Mouse (Mus musculus) left cerebral cortex, postnatal 25 days (tissue): Measurements from ENCODE around the gene Gm10718. TPM values are rescaled to one million over a fixed set of nuclear protein-coding genes. Genes with fewer than 3 reads are reported as not detected.
A peak's percentile ranks its signal among the peaks of the same experiment; 100 is the strongest.
"Not testable (repeated sequence)": the region's sequence is repeated elsewhere in the genome, so short reads cannot be mapped to it uniquely, and the experiment has no call there.

ENCODE experiments used
- DNase-seq, 2 experiments: peaks; one replicate each; pipeline ENCODE4 v3.0.0; 2022; ENCODE audit warnings: low spot score in 2 of 2, mixed read lengths in 1 of 2
- intact Hi-C: fragments of 180-260 bp; cut with DNase I; formaldehyde crosslinking; loops from one replicate; pipeline ENCODE4 v1.15.1; 2025
- microRNA-seq, 2 experiments: library from miRNA; unstranded; fragments of <30 nt; microRNA quantifications; one replicate each; pipeline ENCODE4 v1.2.0; 2022
- total RNA-seq, 2 experiments: library from RNA; stranded (reverse); gene quantifications; 2 replicates each; pipeline ENCODE4 v1.2.3; 2021

Gm10718 gene
- total RNA-seq, 2 experiments from 2014 or later, result 1.2 TPM; not detected in 1

DNA sequence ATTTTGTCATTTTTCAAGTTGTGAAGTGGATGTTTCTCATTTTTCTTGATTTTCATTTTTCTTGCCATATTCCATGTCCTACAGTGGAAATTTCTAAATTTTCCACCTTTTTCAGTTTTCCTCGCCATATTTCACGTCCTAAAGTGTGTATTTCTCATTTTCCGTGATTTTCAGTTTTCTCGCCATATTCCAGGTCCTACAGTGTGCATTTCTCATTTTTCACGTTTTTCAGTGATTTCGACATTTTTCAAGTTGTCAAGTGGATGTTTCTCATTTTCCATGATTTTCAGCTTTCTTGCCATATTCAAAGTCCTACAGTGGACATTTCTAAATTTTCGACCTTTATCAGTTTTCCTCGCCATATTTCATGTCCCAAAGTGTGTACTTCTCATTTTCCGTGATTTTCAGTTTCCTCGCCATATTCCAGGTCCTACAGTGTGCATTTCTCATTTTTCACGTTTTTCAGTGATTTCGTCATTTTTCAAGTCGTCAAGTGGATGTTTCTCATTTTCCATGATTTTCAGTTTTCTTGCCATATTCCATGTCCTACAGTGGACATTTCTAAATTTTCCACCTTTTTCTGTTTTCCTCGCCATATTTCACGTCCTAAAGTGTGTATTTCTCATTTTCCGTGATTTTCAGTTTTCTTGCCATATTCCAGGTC is 770 bp downstream of the Gm10718 start:
- peak; percentile 80 to 85 for DNase-seq
- intact Hi-C loops, result not testable (repeated sequence)

DNA sequence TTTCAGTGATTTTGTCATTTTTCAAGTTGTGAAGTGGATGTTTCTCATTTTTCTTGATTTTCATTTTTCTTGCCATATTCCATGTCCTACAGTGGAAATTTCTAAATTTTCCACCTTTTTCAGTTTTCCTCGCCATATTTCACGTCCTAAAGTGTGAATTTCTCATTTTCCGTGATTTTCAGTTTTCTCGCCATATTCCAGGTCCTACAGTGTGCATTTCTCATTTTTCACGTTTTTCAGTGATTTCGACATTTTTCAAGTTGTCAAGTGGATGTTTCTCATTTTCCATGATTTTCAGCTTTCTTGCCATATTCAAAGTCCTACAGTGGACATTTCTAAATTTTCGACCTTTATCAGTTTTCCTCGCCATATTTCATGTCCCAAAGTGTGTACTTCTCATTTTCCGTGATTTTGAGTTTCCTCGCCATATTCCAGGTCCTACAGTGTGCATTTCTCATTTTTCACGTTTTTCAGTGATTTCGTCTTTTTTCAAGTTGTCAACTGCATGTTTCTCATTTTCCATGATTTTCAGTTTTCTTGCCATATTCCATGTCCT is 1.6 kb downstream of the Gm10718 start, which contains the start of gene Gm10717:
Gene Gm10717, plus strand, starts transcription at position 506 of the 556 bp plus-strand sequence.
- intact Hi-C loops, result not testable (repeated sequence)
- DNase-seq, result peak; percentile 35 to 55

DNA sequence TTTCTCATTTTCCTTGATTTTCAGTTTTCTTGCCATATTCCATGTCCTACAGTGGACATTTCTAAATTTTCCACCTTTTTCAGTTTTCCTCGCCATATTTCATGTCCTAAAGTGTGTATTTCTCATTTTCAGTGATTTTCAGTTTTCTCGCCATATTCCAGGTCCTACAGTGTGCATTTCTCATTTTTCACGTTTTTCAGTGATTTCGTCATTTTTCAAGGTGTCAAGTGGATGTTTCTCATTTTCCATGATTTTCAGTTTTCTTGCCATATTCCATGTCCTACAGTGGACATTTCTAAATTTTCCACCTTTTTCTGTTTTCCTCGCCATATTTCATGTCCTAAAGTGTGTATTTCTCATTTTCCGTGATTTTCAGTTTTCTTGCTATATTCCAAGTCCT is 2.3 kb downstream of the Gm10718 start:
- DNase-seq, result peak; percentile 78 to 84
- intact Hi-C loops, result not testable (repeated sequence)

DNA sequence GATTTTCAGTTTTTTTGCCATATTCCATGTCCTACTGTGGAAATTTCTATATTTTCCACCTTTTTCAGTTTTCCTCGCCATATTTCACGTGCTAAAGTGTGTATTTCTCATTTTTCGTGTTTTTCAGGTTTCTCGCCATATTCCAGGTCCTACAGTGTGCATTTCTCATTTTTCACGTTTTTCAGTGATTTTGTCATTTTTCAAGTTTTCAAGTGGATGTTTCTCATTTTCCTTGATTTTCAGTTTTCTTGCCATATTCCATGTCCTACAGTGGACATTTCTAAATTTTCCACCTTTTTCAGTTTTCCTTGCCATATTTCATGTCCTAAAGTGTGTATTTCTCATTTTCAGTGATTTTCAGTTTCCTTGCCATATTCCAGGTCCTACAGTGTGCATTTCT is 2.8 kb downstream of the Gm10718 start:
- intact Hi-C loops, result not testable (repeated sequence)

DNA sequence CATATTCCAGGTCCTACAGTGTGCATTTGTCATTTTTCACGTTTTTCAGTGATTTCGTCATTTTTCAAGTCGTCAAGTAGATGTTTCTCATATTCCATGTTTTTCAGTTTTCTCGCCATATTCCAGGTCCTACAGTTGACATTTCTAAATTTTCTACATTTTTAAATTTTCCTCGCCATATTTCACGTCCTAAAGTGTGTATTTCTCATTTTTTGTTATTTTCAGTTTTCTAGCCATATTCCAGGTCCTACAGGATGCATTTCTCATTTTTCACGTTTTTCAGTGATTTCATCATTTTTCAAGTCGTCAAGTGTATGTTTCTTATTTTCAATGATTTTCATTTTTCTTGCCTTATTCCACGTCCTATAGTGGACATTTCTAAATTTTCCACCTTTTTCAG is 3.4 kb downstream of the Gm10718 start:
- intact Hi-C loops, DNase-seq: not testable (repeated sequence)

More for the DNA sequence above, 2.8 kb downstream of the Gm10718 start:
- DNase-seq, result not testable (repeated sequence)

DNA sequence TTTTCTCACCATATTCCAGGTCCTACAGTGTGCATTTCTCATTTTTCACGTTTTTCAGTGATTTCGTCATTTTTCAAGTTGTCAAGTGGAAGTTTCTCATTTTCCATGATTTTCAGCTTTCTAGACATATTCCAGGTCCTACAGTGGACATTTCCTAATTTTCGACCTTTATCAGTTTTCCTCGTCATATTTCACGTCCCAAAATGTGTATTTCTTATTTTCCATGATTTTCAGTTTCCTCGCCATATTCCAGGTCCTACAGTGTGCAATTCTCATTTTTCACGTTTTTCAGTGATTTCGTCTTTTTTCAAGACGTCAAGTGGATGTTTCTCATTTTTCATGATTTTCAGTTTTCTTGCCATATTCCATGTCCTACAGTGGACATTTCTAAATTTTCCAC is 3.9 kb downstream of the Gm10718 start:
- DNase-seq, intact Hi-C loops: not testable (repeated sequence)

DNA sequence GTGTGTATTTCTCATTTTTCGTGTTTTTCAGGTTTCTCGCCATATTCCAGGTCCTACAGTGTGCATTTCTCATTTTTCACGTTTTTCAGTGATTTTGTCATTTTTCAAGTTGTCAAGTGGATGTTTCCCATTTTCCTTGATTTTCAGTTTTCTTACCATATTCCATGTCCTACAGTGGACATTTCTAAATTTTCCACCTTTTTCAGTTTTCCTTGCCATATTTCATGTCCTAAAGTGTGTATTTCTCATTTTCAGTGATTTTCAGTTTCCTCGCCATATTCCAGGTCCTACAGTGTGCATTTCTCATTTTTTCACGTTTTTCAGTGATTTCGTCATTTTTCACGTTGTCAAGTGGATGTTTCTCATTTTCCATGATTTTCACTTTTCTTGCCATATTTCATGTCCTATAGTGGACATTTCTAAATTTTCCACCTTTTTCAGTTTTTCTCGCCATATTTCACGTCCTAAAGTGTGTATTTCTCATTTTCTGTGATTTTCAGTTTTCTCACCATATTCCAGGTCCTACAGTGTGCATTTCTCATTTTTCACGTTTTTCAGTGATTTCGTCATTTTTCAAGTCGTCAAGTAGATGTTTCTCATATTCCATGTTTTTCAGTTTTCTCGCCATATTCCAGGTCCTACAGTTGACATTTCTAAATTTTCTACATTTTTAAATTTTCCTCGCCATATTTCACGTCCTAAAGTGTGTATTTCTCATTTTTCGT is 6.1 kb downstream of the Gm10718 start:
- peak; percentile 11 to 35 for DNase-seq
- intact Hi-C loops, result not testable (repeated sequence)

DNA sequence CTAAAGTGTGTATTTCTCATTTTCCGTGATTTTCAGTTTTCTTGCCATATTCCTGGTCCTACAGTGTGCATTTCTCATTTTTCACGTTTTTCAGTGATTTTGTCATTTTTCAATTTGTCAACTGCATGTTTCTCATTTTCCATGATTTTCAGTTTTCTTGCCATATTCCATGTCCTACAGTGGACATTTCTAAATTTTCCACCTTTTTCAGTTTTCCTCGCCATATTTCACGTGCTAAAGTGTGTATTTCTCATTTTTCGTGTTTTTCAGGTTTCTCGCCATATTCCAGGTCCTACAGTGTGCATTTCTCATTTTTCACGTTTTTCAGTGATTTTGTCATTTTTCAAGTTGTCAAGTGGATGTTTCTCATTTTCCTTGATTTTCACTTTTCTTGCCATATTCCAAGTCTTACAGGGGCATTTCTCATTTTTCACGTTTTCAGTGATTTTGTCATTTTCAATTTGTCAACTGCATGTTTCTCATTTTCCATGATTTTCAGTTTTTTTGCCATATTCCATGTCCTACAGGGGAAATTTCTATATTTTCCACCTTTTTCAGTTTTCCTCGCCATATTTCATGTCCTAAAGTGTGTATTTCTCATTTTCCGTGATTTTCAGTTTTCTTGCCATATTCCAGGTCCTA is 7.5 kb downstream of the Gm10718 start:
- intact Hi-C loops, DNase-seq: not testable (repeated sequence)

DNA sequence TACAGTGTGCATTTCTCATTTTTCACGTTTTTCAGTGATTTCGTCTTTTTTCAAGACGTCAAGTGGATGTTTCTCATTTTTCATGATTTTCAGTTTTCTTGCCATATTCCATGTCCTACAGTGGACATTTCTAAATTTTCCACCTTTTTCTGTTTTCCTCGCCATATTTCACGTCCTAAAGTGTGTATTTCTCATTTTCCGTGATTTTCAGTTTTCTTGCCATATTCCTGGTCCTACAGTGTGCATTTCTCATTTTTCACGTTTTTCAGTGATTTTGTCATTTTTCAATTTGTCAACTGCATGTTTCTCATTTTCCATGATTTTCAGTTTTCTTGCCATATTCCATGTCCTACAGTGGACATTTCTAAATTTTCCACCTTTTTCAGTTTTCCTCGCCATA is 11.0 kb downstream of the Gm10718 start, which contains the start of gene Gm17535:
Gene Gm17535, plus strand, starts transcription at position 301 of the 400 bp plus-strand sequence.
- intact Hi-C loops, DNase-seq: not testable (repeated sequence)

DNA sequence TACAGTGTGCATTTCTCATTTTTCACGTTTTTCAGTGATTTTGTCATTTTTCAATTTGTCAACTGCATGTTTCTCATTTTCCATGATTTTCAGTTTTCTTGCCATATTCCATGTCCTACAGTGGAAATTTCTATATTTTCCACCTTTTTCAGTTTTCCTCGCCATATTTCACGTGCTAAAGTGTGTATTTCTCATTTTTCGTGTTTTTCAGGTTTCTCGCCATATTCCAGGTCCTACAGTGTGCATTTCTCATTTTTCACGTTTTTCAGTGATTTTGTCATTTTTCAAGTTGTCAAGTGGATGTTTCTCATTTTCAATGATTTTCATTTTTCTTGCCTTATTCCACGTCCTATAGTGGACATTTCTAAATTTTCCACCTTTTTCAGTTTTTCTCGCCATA is 13.2 kb downstream of the Gm10718 start, which contains the start of gene Gm10715:
Gene Gm10715, plus strand, starts transcription at position 301 of the 400 bp plus-strand sequence.
- DNase-seq, intact Hi-C loops: not testable (repeated sequence)

DNA sequence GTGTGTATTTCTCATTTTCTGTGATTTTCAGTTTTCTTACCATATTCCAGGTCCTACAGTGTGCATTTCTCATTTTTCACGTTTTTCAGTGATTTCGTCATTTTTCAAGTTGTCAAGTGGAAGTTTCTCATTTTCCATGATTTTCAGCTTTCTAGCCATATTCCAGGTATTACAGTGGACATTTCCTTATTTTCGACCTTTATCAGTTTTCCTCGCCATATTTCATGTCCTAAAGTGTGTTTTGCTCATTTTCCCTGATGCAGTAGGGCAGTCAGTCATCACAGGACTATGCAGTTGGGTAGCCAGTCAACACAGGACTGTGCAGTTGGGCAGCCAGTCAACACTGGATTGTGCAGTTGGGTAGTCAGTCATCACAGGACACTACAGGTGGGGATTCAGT is 14.8 kb downstream of the Gm10718 start:
- intact Hi-C loops, DNase-seq: not testable (repeated sequence)

Small RNA genes within 50 kb of the gene (microRNA-seq; reads per million reads assigned to microRNA genes)
- 0 reads per million in 2 experiments for gene Mir101c

Other genes with a start within 250 kb of the Gm10718 start
- not detected for gene Gm10722, start 22.6 kb upstream of the Gm10718 start, total RNA-seq
- not detected for gene Gm11168, start 20.2 kb upstream of the Gm10718 start, total RNA-seq
- not detected for gene Gm10721, start 10.4 kb upstream of the Gm10718 start, total RNA-seq
- not detected for gene Gm10720, start 7.9 kb upstream of the Gm10718 start, total RNA-seq
- not detected for gene Gm10719, start 6.1 kb upstream of the Gm10718 start, total RNA-seq
- not detected for gene Gm10717, start 1.9 kb downstream of the Gm10718 start, total RNA-seq
- not detected for gene Gm17535, start 11.1 kb downstream of the Gm10718 start, total RNA-seq
- not detected for gene Gm10715, start 13.3 kb downstream of the Gm10718 start, total RNA-seq